Mouse (Mus musculus): ENCODE measurements around the gene Chchd5. TPM values are rescaled to one million over a fixed set of nuclear protein-coding genes. Genes with fewer than 3 reads are reported as not detected.

Chchd5 gene
- 22.4 and 24.3 TPM in 2 replicates for polyA plus RNA-seq (2014; fragmentation: Nextera tagmentation; extraction: Ambion mirVana)

- DNase-seq (ENCODE audit: low spot score) = peak; percentile 93
- Histone ChIP-seq H3K27me3 (ENCODE audit: control insufficient read depth, insufficient read depth, low read length) (no peaks in the 10 kb centered on the region), H3K9ac (peak within 1 kb of the TSS; percentile 81), H3K4me3 (replicated peaks; ENCODE audit: low read length) (peak within 1 kb of the TSS; percentile 68), H3K4me1 (replicated peaks; ENCODE audit: control insufficient read depth, insufficient read depth, low read length) (peaks cover 13% of the 10 kb centered on the region), H3K27ac (peak within 1 kb of the TSS; percentile 86), H3K36me3 (replicated peaks; ENCODE audit: control insufficient read depth, insufficient read depth) (peaks cover 47% of the 10 kb centered on the region), H3K9me3 (ENCODE audit: control insufficient read depth, low read length) (peaks cover 10% of the 10 kb centered on the region; the same call in 1 of the 2 replicates), H3K4me2 (replicated peaks) (peak within 1 kb of the TSS; percentile 74)
- peak; percentile 100 for ATAC-seq (ENCODE audit: low FRiP score)
- 0% methylated on average over 35 of the region's 35 CpGs for WGBS
Observed at GRCm38 (mm10) chr2:129129412-129129929, at the start of gene Chchd5. Gene Chchd5, plus strand, starts transcription at chr2:129129700.

GRCm38 (mm10) chr2:129081097-129081496 is 48.4 kb upstream of the Chchd5 start:
- no peak overlapping the region for H3K4me3 ChIP-seq (replicated peaks; ENCODE audit: low read length)
- peaks cover 90% of the 10 kb centered on the region for H3K36me3 ChIP-seq (replicated peaks; ENCODE audit: control insufficient read depth, insufficient read depth)
- H3K4me2 ChIP-seq (replicated peaks) = no peak overlapping the region
- H3K27ac ChIP-seq = no peak overlapping the region
- no peak overlapping the region for H3K9ac ChIP-seq
- no peak for ATAC-seq (ENCODE audit: low FRiP score)
- no peaks in the 10 kb centered on the region for H3K9me3 ChIP-seq (ENCODE audit: control insufficient read depth, low read length)
- WGBS = 69% methylated on average over 13 of the region's 13 CpGs
- H3K4me1 ChIP-seq (replicated peaks; ENCODE audit: control insufficient read depth, insufficient read depth, low read length) = no peaks in the 10 kb centered on the region
- DNase-seq (ENCODE audit: low spot score) = no peak
- no peaks in the 10 kb centered on the region for H3K27me3 ChIP-seq (ENCODE audit: control insufficient read depth, insufficient read depth, low read length)

- Histone ChIP-seq H3K9me3 (ENCODE audit: control insufficient read depth, low read length) (no peaks in the 10 kb centered on the region), H3K4me3 (replicated peaks; ENCODE audit: low read length) (no peak overlapping the region), H3K27ac (no peak overlapping the region), H3K27me3 (ENCODE audit: control insufficient read depth, insufficient read depth, low read length) (no peaks in the 10 kb centered on the region), H3K4me2 (replicated peaks) (no peak overlapping the region), H3K4me1 (replicated peaks; ENCODE audit: control insufficient read depth, insufficient read depth, low read length) (no peaks in the 10 kb centered on the region), H3K36me3 (replicated peaks; ENCODE audit: control insufficient read depth, insufficient read depth) (peaks cover 88% of the 10 kb centered on the region), H3K9ac (no peak overlapping the region)
- 93% methylated on average over 5 of the region's 5 CpGs for WGBS
- no peak for ATAC-seq (ENCODE audit: low FRiP score)
- DNase-seq (ENCODE audit: low spot score) = no peak
Observed at GRCm38 (mm10) chr2:129083514-129083913, 46.0 kb upstream of the Chchd5 start.

- H3K4me1 ChIP-seq (replicated peaks; ENCODE audit: control insufficient read depth, insufficient read depth, low read length) = no peaks in the 10 kb centered on the region
- no peaks in the 10 kb centered on the region for H3K27me3 ChIP-seq (ENCODE audit: control insufficient read depth, insufficient read depth, low read length)
- H3K9me3 ChIP-seq (ENCODE audit: control insufficient read depth, low read length) = no peaks in the 10 kb centered on the region
- ATAC-seq (ENCODE audit: low FRiP score) (no peak), DNase-seq (ENCODE audit: low spot score) (peak; percentile 70)
- H3K36me3 ChIP-seq (replicated peaks; ENCODE audit: control insufficient read depth, insufficient read depth) = peaks cover 88% of the 10 kb centered on the region
- WGBS = 58% methylated on average over 2 of the region's 2 CpGs
- H3K9ac ChIP-seq = no peak overlapping the region
- no peak overlapping the region for H3K4me2 ChIP-seq (replicated peaks)
- no peak overlapping the region for H3K27ac ChIP-seq
- H3K4me3 ChIP-seq (replicated peaks; ENCODE audit: low read length) = no peak overlapping the region
Observed at GRCm38 (mm10) chr2:129084959-129085358, 44.5 kb upstream of the Chchd5 start.

- H3K4me2 ChIP-seq (replicated peaks) = no peak overlapping the region
- no peak overlapping the region for H3K4me3 ChIP-seq (replicated peaks; ENCODE audit: low read length)
- no peak for DNase-seq (ENCODE audit: low spot score)
- H3K9me3 ChIP-seq (ENCODE audit: control insufficient read depth, low read length) = no peaks in the 10 kb centered on the region
- no peak for ATAC-seq (ENCODE audit: low FRiP score)
- H3K4me1 ChIP-seq (replicated peaks; ENCODE audit: control insufficient read depth, insufficient read depth, low read length) = no peaks in the 10 kb centered on the region
- H3K27ac ChIP-seq = no peak overlapping the region
- peaks cover 83% of the 10 kb centered on the region for H3K36me3 ChIP-seq (replicated peaks; ENCODE audit: control insufficient read depth, insufficient read depth)
- 100% methylated on average over 1 of the region's 1 CpGs for WGBS
- H3K27me3 ChIP-seq (ENCODE audit: control insufficient read depth, insufficient read depth, low read length) = no peaks in the 10 kb centered on the region
- H3K9ac ChIP-seq = no peak overlapping the region
Observed at GRCm38 (mm10) chr2:129087520-129087919, 42.0 kb upstream of the Chchd5 start.

- Histone ChIP-seq H3K4me2 (replicated peaks) (no peak overlapping the region), H3K36me3 (replicated peaks; ENCODE audit: control insufficient read depth, insufficient read depth) (peaks cover 91% of the 10 kb centered on the region), H3K27me3 (ENCODE audit: control insufficient read depth, insufficient read depth, low read length) (no peaks in the 10 kb centered on the region), H3K4me1 (replicated peaks; ENCODE audit: control insufficient read depth, insufficient read depth, low read length) (no peaks in the 10 kb centered on the region), H3K4me3 (replicated peaks; ENCODE audit: low read length) (no peak overlapping the region), H3K27ac (no peak overlapping the region), H3K9ac (no peak overlapping the region), H3K9me3 (ENCODE audit: control insufficient read depth, low read length) (no peaks in the 10 kb centered on the region)
- 65% methylated on average over 4 of the region's 4 CpGs for WGBS
- ATAC-seq (ENCODE audit: low FRiP score) (no peak), DNase-seq (ENCODE audit: low spot score) (no peak)
Observed at GRCm38 (mm10) chr2:129090370-129090769, 39.1 kb upstream of the Chchd5 start.

GRCm38 (mm10) chr2:129092810-129093209 is 36.7 kb upstream of the Chchd5 start:
- Histone ChIP-seq H3K9ac (no peak overlapping the region), H3K27ac (no peak overlapping the region), H3K4me1 (replicated peaks; ENCODE audit: control insufficient read depth, insufficient read depth, low read length) (no peaks in the 10 kb centered on the region), H3K4me2 (replicated peaks) (no peak overlapping the region), H3K4me3 (replicated peaks; ENCODE audit: low read length) (no peak overlapping the region), H3K36me3 (replicated peaks; ENCODE audit: control insufficient read depth, insufficient read depth) (peaks cover 75% of the 10 kb centered on the region), H3K27me3 (ENCODE audit: control insufficient read depth, insufficient read depth, low read length) (no peaks in the 10 kb centered on the region), H3K9me3 (ENCODE audit: control insufficient read depth, low read length) (no peaks in the 10 kb centered on the region)
- no peak for ATAC-seq (ENCODE audit: low FRiP score)
- WGBS = 95% methylated on average over 12 of the region's 12 CpGs
- DNase-seq (ENCODE audit: low spot score) = no peak

GRCm38 (mm10) chr2:129093926-129094724 is 35.4 kb upstream of the Chchd5 start:
- no peak overlapping the region for H3K4me2 ChIP-seq (replicated peaks)
- H3K9me3 ChIP-seq (ENCODE audit: control insufficient read depth, low read length) = no peaks in the 10 kb centered on the region
- WGBS = 91% methylated on average over 18 of the region's 18 CpGs
- peaks cover 66% of the 10 kb centered on the region for H3K36me3 ChIP-seq (replicated peaks; ENCODE audit: control insufficient read depth, insufficient read depth)
- H3K4me1 ChIP-seq (replicated peaks; ENCODE audit: control insufficient read depth, insufficient read depth, low read length) = no peaks in the 10 kb centered on the region
- no peaks in the 10 kb centered on the region for H3K27me3 ChIP-seq (ENCODE audit: control insufficient read depth, insufficient read depth, low read length)
- H3K9ac ChIP-seq = no peak overlapping the region
- ATAC-seq (ENCODE audit: low FRiP score) (no peak), DNase-seq (ENCODE audit: low spot score) (no peak)
- no peak overlapping the region for H3K27ac ChIP-seq
- H3K4me3 ChIP-seq (replicated peaks; ENCODE audit: low read length) = no peak overlapping the region

- Histone ChIP-seq H3K4me2 (replicated peaks) (peak within 1 kb of the TSS; percentile 84), H3K27ac (no peak within 1 kb of the TSS), H3K9me3 (ENCODE audit: control insufficient read depth, low read length) (no peaks in the 10 kb centered on the region), H3K4me1 (replicated peaks; ENCODE audit: control insufficient read depth, insufficient read depth, low read length) (0 out of 2 replicates have a peak, but pooled peaks cover 4% of the 10 kb centered on the region), H3K27me3 (ENCODE audit: control insufficient read depth, insufficient read depth, low read length) (no peaks in the 10 kb centered on the region), H3K9ac (peak within 1 kb of the TSS; percentile 64), H3K4me3 (replicated peaks; ENCODE audit: low read length) (peak within 1 kb of the TSS; percentile 68), H3K36me3 (replicated peaks; ENCODE audit: control insufficient read depth, insufficient read depth) (peaks cover 34% of the 10 kb centered on the region)
- DNase-seq (ENCODE audit: low spot score) (peak; percentile 92), ATAC-seq (ENCODE audit: low FRiP score) (peak; percentile 98)
- WGBS = under 1% methylated on average over 35 of the region's 35 CpGs
Observed at GRCm38 (mm10) chr2:129100784-129101310, 28.7 kb upstream of the Chchd5 start, which contains the start of gene Polr1b. Gene Polr1b, plus strand, starts transcription at chr2:129100995.

All from hindbrain, embryonic 14.5 days (tissue).